Mouse (Mus musculus): Measurements from ENCODE around the gene Cdc27.

GRCm38 (mm10) chr11:104565172-104565571 lies 14.8 kb upstream of the Cdc27 start:
- TF ChIP-seq POLR2A (IDR thresholded peaks at IDR 0.05; ENCODE audit: extremely low read depth, insufficient read depth, low read length) (no peak), CTCF (IDR thresholded peaks at IDR 0.05; ENCODE audit: extremely low read depth, insufficient read depth, low read length) (no peak)
